Comparison of ENCODE assay signal across 7 mouse cellular contexts in genomic region chr1:106795634-106796541, GRCm38 (mm10). TPM values are rescaled to one million over a fixed set of nuclear protein-coding genes. Genes with fewer than 3 reads are reported as not detected.
DNase-seq lines count a peak whose midpoint lies in the region; ATAC-seq lines count a peak whose summit lies in the region.

No protein-coding gene starts in this region.

- peak overlapping the region; percentile 97 for H3K27ac ChIP-seq in kidney, embryonic 15.5 days

- DNase-seq in thymus, postnatal 4 days, result peak; percentile 70
- DNase-seq in thymus, postnatal 0 days (ENCODE audit: low spot score), result no peak
- DNase-seq in c-Kit-negative CD71-positive TER-119-positive erythroid progenitor cells, embryonic 14.5 days (ENCODE audit: low read depth, low spot score), result peak; percentile 36
- peak; percentile 63 for DNase-seq in gastrocnemius, postnatal 10 days
- peak; percentile 24 for DNase-seq in lung, postnatal 25 days (ENCODE audit: low spot score)
- no peak for DNase-seq in right cerebral cortex, postnatal 4 days

- peaks cover 6% of the 10 kb centered on the region; the same call in 1 of the 2 replicates for H3K36me3 ChIP-seq in kidney, embryonic 15.5 days

- peaks cover 20% of the 10 kb centered on the region for H3K4me1 ChIP-seq in kidney, embryonic 15.5 days

- H3K4me3 ChIP-seq in kidney, embryonic 15.5 days (replicated peaks), result peak overlapping the region; percentile 99

- peak; percentile 94 for ATAC-seq in kidney, embryonic 15.5 days (replicated peaks; ENCODE audit: low FRiP score)

- H3K9ac ChIP-seq in kidney, embryonic 15.5 days, result peak overlapping the region; percentile 98

- WGBS in kidney, embryonic 15.5 days, result 1% methylated on average over 51 of the region's 51 CpGs

- H3K27me3 ChIP-seq in kidney, embryonic 15.5 days, result no peaks in the 10 kb centered on the region; the same call in 1 of the 2 replicates

- no peaks in the 10 kb centered on the region for H3K9me3 ChIP-seq in kidney, embryonic 15.5 days (replicated peaks)

- peak overlapping the region; percentile 62 for H3K4me2 ChIP-seq in kidney, embryonic 15.5 days

RNA-seq across cellular contexts. Expression of gene Vps4b, which starts 0.6 kb away (rescaled TPM):
- 82.5 and 88.7 TPM in 2 replicates for polyA plus RNA-seq in thymus, postnatal 0 days (2015; fragmentation: Nextera tagmentation; extraction: Ambion mirVana)
- 10 to 100 TPM; 31.6 to 39.2 TPM for total RNA-seq in gastrocnemius, postnatal 10 days (2021)
- polyA plus RNA-seq in kidney, embryonic 15.5 days (2015; fragmentation: Nextera tagmentation; extraction: Ambion mirVana), result 73.9 and 78.6 TPM in 2 replicates

RNA-seq across cellular contexts. Expression of gene Kdsr, which starts 36.4 kb away (rescaled TPM):
- 11.7 and 13.5 TPM in 2 replicates for polyA plus RNA-seq in thymus, postnatal 0 days (2015; fragmentation: Nextera tagmentation; extraction: Ambion mirVana)
- 1 to 10 TPM; 5.3 to 7.0 TPM for total RNA-seq in gastrocnemius, postnatal 10 days (2021)
- polyA plus RNA-seq in kidney, embryonic 15.5 days (2015; fragmentation: Nextera tagmentation; extraction: Ambion mirVana), result 11.3 and 13.4 TPM in 2 replicates

Comparison
In these comparisons a context has a peak if more than half of its experiments do, and no peak if none do; other contexts are left out.
1. DNase-seq: peak in thymus, postnatal 4 days (single experiment), c-Kit-negative CD71-positive TER-119-positive erythroid progenitor cells, embryonic 14.5 days (single experiment), gastrocnemius, postnatal 10 days (single experiment) and lung, postnatal 25 days (single experiment); none in thymus, postnatal 0 days (single experiment) and right cerebral cortex, postnatal 4 days (single experiment).